Mouse (Mus musculus) midbrain, embryonic 10.5 days (tissue): ENCODE results near the gene Dimt1. TPM values are rescaled to one million over a fixed set of nuclear protein-coding genes. Genes with fewer than 3 reads are reported as not detected.

ENCODE experiments used
- DNase-seq: peaks from one replicate; pipeline ENCODE4 v3.0.0-alpha.2; 2017; ENCODE audit warnings: low spot score
- H3K27ac ChIP-seq: fragments of 300-500 bp; sonication (generic); replicated peaks from 2 replicates; pipeline ENCODE4 v1.5.1; 2016; ENCODE audit warnings: mild to moderate bottlenecking
- H3K27me3 ChIP-seq: fragments of 300-500 bp; sonication (generic); 2 replicates; pipeline ENCODE4 v1.6.1; 2016; ENCODE audit warnings: low read depth, mild to moderate bottlenecking; ENCODE audit not compliant: poor library complexity, severe bottlenecking
- H3K36me3 ChIP-seq: fragments of 300-500 bp; sonication (generic); 2 replicates; pipeline ENCODE4 v1.6.1; 2016; ENCODE audit warnings: mild to moderate bottlenecking, moderate library complexity
- H3K4me1 ChIP-seq: fragments of 300-500 bp; sonication (generic); 2 replicates; pipeline ENCODE4 v1.6.1; 2016
- H3K4me3 ChIP-seq: fragments of 300-500 bp; sonication (generic); 2 replicates; pipeline ENCODE4 v1.5.1; 2016; ENCODE audit warnings: mild to moderate bottlenecking, moderate library complexity
- H3K9me3 ChIP-seq: fragments of 300-500 bp; sonication (generic); replicated peaks from 2 replicates; pipeline ENCODE4 v1.6.1; 2016; ENCODE audit warnings: mild to moderate bottlenecking
- WGBS: fragments of 180-500 bp; shearing (Covaris S2); methylation state at CpG from one replicate; pipeline ENCODE4 v1.1.7; 2016; 5-methylcytosine and 5-hydroxymethylcytosine counted together
- polyA plus RNA-seq: library from polyadenylated mRNA; unstranded; fragments of >200 nt; fragmentation: Nextera tagmentation; extraction: Ambion mirVana; gene quantifications from 2 replicates; pipeline ENCODE4 v1.2.1, GENCODE M21; 2016

Gene Dimt1
- polyA plus RNA-seq, 1 experiment from 2014 or later, result 45.9 TPM

- Histone ChIP-seq H3K36me3 (peaks cover 18% of the 10 kb centered on the region; the same call in 1 of the 2 replicates), H3K27ac (no peak overlapping the region), H3K4me1 (no peaks in the 10 kb centered on the region), H3K9me3 (no peaks in the 10 kb centered on the region), H3K27me3 (no peaks in the 10 kb centered on the region), H3K4me3 (no peak overlapping the region)
- WGBS, result 93% methylated on average over 5 of the region's 5 CpGs
- no peak for DNase-seq
These were observed 51.7 kb downstream of the Dimt1 start for GRCm38 (mm10) chr13:106998671-106999070.

- no peak for DNase-seq
- no peaks in the 10 kb centered on the region for H3K9me3 ChIP-seq
- 87% methylated on average over 2 of the region's 2 CpGs for WGBS
- H3K36me3 ChIP-seq, result peaks cover 12% of the 10 kb centered on the region; the same call in 1 of the 2 replicates
- no peak overlapping the region for H3K27ac ChIP-seq
- H3K27me3 ChIP-seq, result no peaks in the 10 kb centered on the region
- H3K4me3 ChIP-seq, result no peak overlapping the region
- H3K4me1 ChIP-seq, result no peaks in the 10 kb centered on the region
These were observed 56.3 kb downstream of the Dimt1 start for GRCm38 (mm10) chr13:107003211-107003610.

- Histone ChIP-seq H3K27me3 (no peaks in the 10 kb centered on the region), H3K27ac (no peak overlapping the region), H3K36me3 (no peaks in the 10 kb centered on the region), H3K9me3 (no peaks in the 10 kb centered on the region), H3K4me1 (peaks cover 3% of the 10 kb centered on the region), H3K4me3 (no peak overlapping the region)
- no peak for DNase-seq
- WGBS, result 92% methylated on average over 4 of the region's 4 CpGs
These were observed 61.2 kb downstream of the Dimt1 start for GRCm38 (mm10) chr13:107008174-107008573.

Other genes with a start within 250 kb of the Dimt1 start
- 92.7 and 102 TPM in 2 replicates for gene Ipo11, start 10.2 kb upstream of the Dimt1 start, polyA plus RNA-seq
- 14.1 and 15.0 TPM in 2 replicates for gene Kif2a, start 75.0 kb downstream of the Dimt1 start, polyA plus RNA-seq